Mouse (Mus musculus) cerebellum, adult 11-12 months (tissue): ENCODE data around the gene Zfp275.
"Not testable (repeated sequence)": the region's sequence is repeated elsewhere in the genome, so short reads cannot be mapped to it uniquely, and the experiment has no call there.

Experiments used
- DNase-seq: peaks from one replicate; pipeline ENCODE4 v3.0.0; 2022

The Zfp275 gene

DNA sequence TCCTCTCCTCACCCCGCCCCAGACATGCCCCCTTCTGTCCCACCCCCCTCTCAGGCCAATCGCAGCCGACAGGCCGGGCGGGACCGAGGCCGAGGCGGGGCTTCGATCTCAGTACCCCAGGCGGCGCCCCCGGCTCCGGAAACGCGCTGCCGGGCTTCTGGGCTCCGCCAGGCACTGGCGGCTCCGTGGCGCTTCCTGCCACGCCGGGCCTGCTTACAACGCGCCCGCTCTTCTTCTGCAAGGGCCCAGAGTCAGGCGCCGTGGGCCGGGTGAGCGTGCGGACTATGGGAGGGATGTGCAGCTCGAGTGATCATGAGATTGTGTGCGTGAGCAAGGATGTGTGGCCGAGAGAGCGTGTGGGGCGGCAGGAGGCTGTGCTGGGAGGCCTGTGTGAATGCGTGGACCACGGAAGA lies at the start of gene Zfp275:
Gene Zfp275 (plus strand): TSS at position 139 of the 413 bp plus-strand sequence.
- DNase-seq, result peak; percentile 76

DNA sequence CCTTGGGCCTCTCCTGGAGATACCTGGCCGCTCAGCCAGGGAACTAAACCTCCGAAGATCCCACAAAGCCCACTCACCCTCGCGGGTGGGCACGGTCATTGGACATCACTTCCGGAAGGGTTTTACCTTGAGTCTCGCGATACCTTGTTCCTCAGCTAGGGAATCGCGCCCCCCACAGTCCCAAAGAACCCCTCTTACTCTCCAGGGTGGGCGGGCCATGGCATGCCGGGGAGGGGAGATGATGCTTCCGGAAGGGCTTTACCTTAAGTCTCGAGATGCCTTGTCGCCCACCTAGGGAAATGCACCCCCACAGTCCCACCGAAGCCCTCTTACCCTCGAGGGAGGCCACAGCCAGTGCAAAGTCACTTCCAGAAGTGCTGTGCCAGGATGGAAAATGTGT lies 49.5 kb upstream of the Zfp275 start, which contains the start of the genes Xlr5a and Xlr5c:
Gene Xlr5a (minus strand): TSS at position 101 of the 400 bp plus-strand sequence.
Gene Xlr5c (minus strand): TSS at position 101 of the 400 bp plus-strand sequence.
- not testable (repeated sequence) for DNase-seq

DNA sequence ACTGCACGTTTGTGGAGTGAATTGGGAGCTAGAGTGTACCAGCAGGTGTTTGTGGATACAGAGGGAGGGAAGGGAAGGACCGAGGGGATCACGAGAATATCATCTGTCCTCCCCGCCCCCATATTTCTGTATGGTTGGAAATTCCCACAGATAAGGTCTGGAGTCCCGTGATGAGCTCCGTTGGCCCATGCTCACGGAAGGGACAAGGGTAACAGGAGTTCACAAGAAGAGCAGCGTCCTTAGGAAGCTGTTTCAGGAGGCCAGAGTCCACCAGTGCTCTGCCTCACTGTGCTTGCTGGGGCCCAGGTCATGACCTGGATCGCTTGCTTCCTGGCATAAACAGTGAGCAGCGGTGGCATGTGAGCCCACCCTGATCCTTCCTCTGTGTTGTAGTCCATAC lies 46.7 kb upstream of the Zfp275 start:
- not testable (repeated sequence) for DNase-seq

DNA sequence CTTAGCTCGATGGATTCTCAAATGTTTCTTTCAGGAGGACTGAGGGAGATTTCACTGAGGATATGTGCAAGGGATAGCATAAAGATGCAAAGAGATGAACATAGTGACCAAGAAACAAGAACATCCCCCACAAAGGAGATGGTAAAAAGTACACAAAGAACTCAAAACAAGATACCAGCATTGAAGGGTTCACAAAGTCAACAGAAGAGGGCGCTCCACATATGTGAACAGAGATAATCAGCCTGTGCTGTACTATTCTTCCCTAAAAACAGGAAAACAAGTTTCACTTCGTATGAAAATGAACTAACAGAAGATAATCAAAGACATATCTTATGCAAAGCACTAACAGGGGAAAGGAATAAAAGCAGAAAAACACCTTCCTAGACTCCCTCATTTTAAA lies 29.9 kb upstream of the Zfp275 start:
- no peak for DNase-seq

DNA sequence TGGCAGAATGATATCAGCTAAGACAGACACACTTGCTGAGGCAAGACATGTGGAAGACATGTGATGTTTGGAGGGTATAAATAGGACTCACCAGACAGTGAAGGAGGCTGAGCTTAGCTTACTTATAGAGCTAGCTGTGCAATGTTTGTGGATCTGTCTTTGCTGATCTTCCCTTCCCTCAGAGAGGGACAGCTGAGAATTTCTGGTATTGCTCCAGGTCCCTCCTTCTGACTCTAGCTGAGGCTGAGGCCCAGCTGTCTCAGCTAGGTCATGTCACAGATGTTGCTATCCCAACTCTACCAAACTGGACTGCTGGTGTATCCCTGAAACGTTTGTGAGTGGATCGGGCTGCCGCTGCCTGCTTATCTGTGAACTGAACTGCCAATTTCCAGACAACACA lies 21.4 kb upstream of the Zfp275 start:
- DNase-seq, result no peak

DNA sequence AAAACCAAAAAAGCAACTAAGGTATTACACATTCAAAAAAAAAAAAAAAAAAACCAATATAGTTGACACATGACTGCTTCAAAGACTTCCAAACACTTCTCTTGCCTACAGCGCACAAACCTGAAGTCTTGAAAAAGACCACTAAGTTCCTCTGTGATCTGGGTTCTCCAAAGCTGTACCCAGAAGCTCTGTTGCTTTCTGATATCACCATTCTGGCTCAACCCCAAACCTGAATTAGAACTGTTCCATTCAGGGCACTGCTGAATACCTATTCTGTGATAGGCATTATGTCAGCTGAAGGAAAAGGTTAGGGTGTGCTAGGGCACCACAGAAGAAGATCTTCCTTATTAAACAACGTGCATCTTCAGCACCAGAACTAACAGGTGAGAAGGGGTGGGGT lies 15.2 kb upstream of the Zfp275 start:
- DNase-seq, result no peak

DNA sequence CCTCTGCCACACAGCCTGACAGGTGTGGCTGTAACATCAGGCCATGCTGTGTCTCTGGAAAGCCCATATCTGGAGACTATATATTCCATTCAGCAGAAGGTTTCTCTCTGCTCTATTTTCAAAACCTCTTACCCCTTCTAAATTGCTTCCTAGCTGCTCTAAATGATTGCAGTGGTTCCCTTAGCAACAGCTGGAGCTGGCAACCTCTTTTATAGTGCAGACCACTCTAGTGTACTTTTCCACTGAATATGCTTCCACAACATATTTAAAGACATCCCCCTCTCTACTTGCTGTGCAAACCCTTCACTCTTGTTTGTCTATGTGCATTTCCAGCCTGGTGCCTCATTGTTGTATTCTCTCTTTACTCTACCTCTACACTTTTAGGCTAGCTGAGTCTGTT lies 8.9 kb upstream of the Zfp275 start:
- no peak for DNase-seq

DNA sequence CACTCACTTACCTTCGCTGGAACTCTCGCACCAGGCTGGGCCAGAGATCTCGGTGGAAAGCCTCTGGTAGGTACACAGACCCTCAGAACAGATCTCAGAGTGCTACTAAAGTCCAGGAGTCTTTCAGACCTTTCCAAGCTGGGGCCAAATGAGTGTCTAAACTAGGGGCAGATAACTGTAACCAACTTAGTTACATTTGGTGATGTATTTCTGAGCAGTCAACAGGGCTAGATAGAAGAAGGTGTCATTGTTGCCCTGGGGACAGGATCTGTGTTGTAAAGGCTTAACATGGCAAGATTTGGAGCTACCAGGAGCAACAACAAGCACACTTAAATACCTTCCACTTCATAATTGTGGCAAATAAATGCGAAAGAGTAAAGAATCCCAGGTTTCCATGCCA lies 5.7 kb upstream of the Zfp275 start, which contains the start of gene Gm45015:
Gene Gm45015 (minus strand): TSS at position 101 of the 400 bp plus-strand sequence.
- no peak for DNase-seq

DNA sequence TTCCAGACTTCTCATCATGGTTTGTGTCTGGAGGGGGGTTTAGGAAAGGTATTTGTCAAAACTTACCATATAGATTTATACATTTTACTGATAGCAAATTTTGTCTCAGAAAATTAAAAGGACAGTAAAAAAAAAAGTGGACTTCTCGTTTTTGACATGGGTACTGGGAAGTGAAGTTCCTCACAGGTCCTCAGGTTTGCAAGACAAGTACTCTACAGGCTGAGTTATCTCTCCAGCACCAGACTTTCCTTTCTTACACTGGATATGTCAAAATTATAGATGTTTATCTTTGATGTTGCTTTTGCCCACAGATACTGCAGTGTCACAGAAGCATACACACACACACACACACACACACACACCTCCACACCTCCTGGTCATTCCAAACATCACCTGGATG lies 948 bp upstream of the Zfp275 start:
- DNase-seq, result no peak

DNA sequence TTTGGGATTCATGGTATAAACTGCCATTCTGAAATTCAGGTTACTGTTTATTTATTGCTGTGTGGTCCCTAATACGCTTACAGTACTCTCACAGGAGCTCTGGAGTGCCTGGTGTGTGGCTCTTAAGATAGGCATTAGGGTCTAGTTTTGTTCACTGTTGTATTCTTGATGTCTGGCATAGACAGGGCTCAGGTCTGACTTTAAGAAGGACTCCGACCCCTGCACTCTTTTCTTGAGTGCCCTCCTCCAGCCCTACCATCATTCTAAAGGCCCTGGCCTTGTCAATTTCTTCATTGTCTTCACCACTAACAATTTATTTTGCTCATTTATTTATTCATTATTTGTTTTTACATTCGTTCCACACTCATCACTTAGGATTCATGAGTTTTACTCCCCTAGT lies 353 bp upstream of the Zfp275 start:
- peak; percentile 6 for DNase-seq

DNA sequence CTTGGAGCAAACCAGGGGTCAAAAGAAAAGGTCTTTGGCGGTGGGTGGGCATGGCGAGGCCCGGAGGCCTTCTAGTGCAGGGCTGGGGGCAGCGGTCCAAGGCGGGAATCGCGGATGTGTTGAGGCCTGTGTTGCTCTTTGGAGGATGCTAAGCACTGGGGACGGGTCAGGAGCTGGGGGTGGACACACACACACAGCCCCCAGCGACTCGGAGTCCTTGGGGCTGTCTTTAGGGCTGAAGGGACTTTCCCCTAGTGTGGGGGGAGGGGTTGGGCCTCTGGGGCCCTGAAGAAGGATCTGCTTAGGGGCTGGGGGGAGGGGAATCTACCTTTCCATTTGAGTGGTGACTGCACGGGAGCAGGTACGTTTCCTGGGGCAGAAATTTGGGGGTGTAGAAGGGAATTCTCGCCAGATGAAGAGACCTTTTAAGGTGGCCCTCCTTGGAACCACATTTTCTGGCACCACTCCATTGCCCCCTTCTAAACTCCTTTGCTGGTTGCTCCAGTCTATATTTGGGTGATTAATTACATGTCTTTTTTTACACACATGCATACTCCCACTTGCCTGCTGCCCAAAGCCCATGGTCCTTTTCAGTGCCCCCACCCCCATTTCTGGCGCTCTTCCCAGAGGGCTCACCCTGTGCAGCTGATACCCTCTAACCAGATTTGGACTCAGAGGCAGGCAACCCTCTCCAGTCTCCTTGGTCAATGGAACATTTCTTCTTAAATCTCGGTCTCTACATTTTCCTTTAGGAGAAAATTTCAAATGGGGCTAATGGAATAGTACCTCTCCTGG lies 717 bp downstream of the Zfp275 start:
- DNase-seq, result peak; percentile 34

DNA sequence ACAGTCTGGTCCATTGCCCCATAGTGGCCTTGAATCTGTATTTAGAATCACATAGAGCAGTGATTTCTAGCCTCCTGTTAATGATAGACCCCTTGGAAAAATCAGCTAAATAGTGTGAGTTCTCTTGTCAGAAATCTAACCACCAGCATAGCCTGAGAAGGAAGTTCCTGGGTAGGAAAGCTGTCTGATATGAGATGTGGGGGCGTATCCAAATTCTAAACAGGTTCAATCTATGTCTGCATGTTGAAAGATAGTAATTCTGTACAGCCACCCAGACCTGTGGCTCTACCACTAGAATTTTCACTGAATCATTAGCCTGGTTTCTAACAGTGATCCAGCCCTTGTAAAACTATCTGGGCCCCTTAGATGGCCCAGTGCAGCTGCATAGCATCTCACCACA lies 1.4 kb downstream of the Zfp275 start:
- DNase-seq, result no peak

DNA sequence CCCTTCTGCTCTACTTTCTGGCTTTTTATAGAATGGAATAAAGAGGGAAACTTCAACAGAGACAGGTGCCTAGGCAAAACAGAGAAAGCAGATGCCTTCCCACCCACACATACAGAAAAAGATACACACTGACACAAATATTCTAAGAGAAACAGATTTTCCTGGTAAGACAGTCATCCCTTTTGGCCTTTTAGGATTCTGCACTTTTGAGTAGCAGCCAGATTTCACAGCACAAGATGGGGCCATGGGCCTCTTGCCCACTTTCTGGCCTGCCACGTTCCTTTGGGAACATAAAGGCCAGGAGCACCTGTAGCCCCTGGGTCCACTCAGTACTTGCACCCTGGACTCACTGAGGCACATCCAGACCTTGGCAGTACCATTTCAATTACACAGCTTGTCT lies 1.9 kb downstream of the Zfp275 start:
- peak; percentile 32 for DNase-seq

DNA sequence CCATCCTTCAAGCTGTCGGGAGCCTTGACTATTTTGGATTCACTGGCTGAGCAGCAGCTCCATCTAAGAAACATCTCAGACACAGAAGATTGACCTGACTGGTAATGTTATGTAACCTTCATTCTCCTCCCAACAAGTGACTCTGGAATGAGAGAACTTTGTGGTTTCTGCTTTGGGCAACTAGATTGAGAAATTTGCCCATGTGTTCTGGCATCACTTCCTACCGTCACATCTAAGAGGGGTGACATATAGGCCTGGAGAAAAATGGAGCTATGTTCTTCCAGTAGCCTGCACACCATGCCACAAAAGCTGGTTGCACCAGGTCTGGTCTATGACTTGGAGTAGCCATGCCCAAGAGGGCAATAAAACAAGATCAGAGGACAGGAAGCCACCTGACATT lies 13.7 kb downstream of the Zfp275 start:
- no peak for DNase-seq

DNA sequence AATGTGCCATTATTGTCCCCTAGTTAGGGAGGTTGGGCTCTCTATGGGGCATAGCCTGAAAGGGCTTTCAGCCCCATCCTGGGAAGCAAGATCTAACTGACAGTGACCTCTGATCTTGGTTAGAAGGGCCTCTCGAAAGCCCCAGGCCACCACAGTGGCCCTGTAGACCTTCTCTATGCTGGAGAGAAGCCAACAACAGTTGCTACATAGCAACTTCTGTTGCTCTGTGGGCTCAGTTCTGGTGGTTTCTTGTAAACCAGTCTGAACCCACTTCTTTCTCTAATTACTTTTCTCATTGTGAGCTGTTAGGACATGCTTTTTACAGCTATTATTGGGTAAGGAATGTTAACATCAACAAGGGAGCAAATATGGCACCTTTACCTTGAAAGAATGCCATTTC lies 14.3 kb downstream of the Zfp275 start:
- no peak for DNase-seq

DNA sequence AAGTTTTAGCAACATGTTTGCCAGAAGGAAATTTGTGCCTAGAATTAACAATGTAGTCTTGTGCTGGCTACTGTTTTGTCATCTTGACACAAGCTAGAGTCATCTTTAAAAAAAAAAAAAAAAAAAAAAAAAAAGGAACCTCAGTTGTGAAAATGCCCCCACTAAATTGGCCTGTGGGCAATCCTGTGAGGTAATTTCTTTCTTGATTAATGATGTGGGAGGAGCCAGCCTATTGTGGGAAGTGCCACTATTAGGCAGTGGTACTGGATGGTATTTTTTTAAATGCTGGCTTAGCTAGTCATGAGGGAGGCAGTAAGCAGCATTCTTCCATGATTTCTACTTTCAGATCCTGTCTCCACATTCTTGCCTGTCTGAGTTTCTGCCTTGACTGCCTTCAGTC lies 20.9 kb downstream of the Zfp275 start:
- no peak for DNase-seq

DNA sequence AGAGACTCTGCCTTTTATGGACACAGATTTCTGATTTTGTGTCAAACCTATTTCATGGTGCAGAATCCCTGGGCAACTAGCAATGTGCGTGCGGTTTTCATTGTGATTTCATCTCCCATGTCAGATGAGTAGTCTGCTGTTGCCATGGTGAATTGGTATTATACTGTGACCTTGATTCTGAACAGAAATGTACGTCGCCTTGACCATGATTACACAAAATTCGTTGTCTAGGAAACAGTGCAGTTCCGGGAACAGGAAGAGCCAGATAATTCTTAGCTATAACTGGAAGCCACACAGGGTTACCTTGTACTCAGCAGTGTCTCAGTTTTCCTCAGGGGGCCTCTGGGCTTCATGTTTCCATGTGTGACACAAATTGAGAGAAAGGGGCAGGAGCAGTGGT lies 42.0 kb downstream of the Zfp275 start:
- DNase-seq, result no peak

DNA sequence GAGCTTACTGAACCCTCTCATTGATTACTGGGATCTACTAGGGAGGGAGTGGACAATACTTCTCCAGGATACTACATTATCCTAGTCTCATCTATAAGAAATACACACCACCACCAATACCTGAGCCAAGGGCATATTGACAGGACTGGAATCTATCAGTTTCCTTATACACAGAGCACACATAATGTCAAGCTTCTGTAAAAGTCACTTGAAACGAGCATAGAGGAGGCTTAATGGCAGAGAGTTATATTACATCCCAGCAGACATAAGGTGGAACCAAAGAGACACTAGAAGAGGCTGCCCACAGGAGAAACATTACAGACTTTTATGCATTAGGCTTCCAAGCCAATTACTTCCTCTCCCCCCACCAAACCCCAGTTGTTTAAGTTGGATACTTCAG lies 42.5 kb downstream of the Zfp275 start:
- DNase-seq, result no peak

DNA sequence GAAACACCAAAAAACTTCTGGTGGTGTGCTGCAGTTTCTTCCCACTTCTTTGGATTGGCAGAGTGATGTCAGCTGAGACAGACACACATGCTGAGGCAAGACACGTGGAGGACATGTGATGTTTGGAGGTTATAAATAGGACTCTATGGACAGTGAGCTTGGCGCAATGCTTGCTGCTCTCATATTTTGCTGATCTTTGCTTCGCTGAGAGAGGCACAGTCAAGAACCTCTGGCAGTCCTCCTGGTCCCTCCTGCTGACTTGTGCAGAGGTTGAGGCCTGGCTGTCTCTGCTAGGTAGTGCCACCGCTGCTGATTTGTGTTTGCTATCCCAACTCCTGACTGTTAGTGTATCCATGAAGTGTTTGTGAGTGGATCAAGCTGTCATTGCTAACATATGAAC lies 49.1 kb downstream of the Zfp275 start:
- no peak for DNase-seq

DNA sequence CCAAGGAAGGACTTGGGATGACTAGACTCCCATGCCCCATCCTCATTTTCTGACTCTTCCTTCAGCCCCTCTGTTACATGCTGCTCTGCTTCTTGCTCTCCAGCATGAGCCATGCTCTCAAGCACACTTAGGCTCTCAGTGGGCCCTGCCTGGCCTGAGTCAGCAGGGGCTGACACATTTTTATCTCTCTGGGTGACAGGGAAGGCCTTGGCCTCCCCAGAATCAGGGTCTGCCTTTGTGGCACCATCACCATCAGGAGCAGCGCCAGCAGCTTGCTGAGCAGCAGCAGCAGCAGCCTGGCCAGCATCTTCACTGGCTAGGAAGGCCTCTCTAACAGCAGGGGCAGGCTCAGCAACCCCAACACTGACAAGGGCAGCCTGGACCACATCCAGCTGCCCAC lies 54.0 kb downstream of the Zfp275 start:
- no peak for DNase-seq

DNA sequence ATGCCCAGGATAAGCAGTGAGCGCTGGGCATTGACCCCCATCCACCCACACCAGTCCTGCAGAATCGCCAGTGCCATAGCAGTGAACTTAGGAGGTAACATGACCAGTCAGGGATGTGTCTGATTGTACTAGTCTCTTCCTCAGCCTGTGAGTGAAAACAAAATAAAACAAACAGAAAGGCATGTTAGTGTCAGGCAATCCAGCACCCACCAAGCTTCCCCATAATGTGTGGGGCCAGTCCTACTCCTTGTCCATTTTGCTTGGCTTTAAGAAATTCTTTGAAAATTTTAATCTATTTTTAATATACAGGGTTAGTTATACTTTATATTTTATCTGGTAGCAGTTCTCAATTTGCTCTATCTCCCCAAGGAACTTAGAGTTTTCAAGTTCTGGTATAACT lies 56.2 kb downstream of the Zfp275 start, which contains the start of gene Gm18336:
Gene Gm18336 (minus strand): TSS at position 101 of the 400 bp plus-strand sequence.
- DNase-seq, result not testable (repeated sequence)

DNA sequence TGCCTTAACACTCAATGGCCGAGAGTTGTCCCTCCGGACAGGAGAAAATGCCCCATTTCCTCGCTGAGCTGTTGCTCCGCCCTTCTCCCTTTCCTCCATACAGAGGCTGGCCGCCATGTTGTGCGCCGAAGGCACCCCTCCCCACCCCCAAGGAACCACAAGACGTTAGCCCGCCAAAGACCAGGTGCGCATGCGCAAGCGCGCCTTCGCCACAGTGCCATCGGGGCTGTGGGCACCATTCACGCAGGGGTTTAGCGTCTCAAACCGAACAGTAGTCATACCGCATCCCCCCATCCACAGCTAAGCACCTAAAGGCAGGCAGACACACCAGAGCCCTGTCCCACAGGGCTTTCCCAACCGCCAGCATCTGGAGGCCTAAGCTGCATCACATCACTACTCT lies 58.5 kb downstream of the Zfp275 start:
- DNase-seq, result no peak

DNA sequence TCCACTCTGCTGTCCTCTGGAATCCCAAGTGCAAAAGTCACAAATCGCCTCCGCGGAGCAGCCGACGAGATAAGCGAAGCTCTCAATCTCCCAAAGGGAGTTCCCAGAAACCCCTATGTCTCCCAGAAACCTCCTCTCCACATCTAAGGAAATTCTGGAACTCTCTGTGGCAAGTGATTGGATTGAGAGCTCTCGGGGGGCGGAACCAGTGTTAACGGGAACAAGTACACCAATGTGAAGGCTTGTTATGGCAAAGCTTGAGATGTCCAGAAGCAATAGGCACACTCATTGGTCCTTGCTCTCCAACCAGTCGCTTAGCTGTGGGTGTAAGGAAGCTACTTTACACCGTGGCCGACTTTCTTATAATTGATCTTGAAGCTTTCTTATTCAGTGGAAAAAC lies 59.2 kb downstream of the Zfp275 start:
- no peak for DNase-seq
